Mouse (Mus musculus) lung, adult 2 months (tissue): Measurements from ENCODE around the gene Vmac.

ENCODE experiments used
- CTCF ChIP-seq: fragments of 200-500 bp; IDR thresholded peaks from 2 replicates; pipeline ENCODE4 v1.5.1; 2011; ENCODE audit warnings: mild to moderate bottlenecking, low read length, control low read depth; ENCODE audit not compliant: insufficient read depth
- POLR2A ChIP-seq: fragments of 200-500 bp; IDR thresholded peaks from 2 replicates; pipeline ENCODE4 v1.6.1; 2011; ENCODE audit warnings: low read depth, mild to moderate bottlenecking, control low read depth, low read length, borderline replicate concordance; ENCODE audit errors: extremely low read depth

DNA sequence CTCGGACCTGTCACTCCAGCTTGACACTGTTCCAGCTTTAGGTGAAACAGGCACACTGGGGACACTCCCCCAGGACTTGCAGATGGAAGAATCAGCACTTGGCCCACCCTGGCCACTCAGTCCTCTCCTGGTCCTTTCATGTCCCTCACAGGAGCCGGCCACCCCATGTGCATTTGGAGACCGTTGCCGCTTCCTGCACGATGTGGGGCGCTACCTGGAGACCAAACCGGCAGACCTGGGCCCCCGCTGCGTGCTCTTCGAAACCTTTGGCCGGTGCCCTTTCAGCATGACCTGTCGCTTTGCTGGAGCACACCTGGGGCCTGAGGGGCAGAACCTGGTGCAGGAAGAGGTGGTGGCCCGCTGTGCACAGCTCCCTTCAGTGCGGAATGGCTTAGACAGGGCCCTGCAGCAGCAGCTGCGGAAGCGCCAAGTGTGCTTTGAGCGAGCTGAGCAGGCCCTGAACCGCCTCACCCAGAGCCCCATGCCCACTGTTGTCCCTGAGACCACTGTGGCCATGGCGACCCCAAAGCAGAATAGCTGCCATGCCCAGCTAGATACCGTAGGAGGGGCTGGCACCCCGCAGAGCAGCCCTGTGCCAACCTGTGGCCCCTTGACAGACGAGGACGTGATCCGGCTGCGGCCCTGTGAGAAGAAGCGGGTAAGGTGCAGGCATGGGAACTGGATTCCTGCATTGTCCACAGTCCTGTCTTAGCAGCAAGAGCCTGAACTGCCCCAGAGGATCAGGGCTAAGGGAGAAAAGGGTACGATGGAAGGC, 49.0 kb upstream of the Vmac start:
- no peak for TF ChIP-seq POLR2A
- TF ChIP-seq CTCF, result no peak
